Mouse (Mus musculus) heart, postnatal 36 days (tissue): ENCODE data around the gene Rnf141. TPM values are rescaled to one million over a fixed set of nuclear protein-coding genes. Genes with fewer than 3 reads are reported as not detected.

Experiments used
- DNase-seq, 2 experiments: peaks; one replicate each; pipeline ENCODE4 v3.0.0; 2021 to 2022
- intact Hi-C: fragments of 180-260 bp; cut with DNase I; formaldehyde crosslinking; loops from one replicate; pipeline ENCODE4 v1.15.1; 2025
- microRNA-seq, 2 experiments: library from miRNA; unstranded; fragments of <30 nt; microRNA quantifications; one replicate each; pipeline ENCODE4 v1.2.0; 2021; ENCODE audit warnings: borderline number of aligned reads in 2 of 2
- total RNA-seq, 2 experiments: library from RNA; stranded (reverse); gene quantifications; 2 replicates each; pipeline ENCODE4 v1.2.3; 2021

The Rnf141 gene
- total RNA-seq, 2 experiments from 2014 or later = 36.5 to 38.1 TPM

GRCm38 (mm10) chr7:110773204-110774002 is 70.9 kb downstream of the Rnf141 start:
- peak; percentile 70 to 76 for DNase-seq
- intact Hi-C loops = no loop called here

GRCm38 (mm10) chr7:110772343-110772742 is 71.9 kb downstream of the Rnf141 start:
- intact Hi-C loops = no loop called here
- no peak for DNase-seq

- no peak for DNase-seq
- intact Hi-C loops = no loop called here
Observed at GRCm38 (mm10) chr7:110770949-110771348, 73.3 kb downstream of the Rnf141 start.

DNA sequence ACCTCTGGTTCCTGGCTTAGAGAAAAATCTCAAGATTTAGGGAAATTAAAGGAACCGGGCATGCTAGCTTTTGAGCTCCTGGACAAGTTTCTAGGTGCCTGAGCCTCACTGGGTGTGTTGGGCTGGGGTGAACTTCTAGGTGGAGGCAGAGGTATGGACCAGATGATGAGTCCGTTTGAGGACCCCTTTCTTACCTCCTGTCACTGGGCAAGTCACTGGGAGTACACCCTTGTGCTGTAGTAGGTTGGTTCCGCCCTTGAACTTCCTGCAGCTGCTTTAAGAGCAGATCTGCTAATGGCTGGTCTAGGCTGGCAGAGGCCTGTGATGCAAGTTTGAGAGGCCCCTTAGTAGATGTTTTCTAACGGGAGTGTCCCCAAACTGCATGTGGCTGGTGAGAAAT is 75.2 kb downstream of the Rnf141 start:
- intact Hi-C loops = loop anchor here (2.0 kb wide), 2 partner anchors 16 to 32 kb away; no protein-coding TSS in a partner anchor
- DNase-seq = peak; percentile 49 to 57

GRCm38 (mm10) chr7:110768451-110769064 is 75.7 kb downstream of the Rnf141 start:
- intact Hi-C loops = loop anchor here (2.0 kb wide), 2 partner anchors 16 to 32 kb away; no protein-coding TSS in a partner anchor
- peak; percentile 60 to 74 for DNase-seq

- DNase-seq = peak in 1 of 2 experiments; percentile 48
Observed at GRCm38 (mm10) chr7:110768001-110768400, 76.3 kb downstream of the Rnf141 start, which contains the start of gene Ampd3. TSS of gene Ampd3 (plus strand) at chr7:110768206.

DNA sequence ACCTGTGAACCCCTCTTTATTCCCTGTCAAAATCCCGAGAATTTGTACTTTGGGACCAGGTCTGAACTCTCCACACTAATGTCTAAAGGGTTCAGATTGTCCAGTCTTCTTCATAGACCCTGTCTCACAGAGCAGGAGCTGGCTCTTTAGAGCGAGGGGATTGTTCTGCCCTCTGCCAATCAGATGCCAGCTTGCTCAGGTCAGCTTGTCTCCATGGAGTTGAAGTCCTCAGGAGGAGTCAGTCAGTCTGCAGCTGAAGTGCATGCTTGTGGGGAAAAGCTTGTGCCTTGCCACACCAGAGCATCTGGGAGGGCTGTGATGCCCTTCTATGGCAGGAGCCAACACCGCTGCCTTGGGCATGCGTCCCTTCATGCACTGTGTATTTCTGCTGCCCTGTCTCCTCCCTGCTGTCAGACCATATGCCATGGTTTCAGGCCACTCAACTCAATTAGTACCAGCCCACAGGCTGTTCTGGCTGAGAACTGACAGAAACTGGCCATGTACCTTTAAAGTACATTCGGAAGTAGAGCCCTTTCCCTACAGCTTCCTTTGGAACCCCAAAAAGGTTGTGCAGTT is 81.6 kb downstream of the Rnf141 start:
- intact Hi-C loops = no loop called here
- no peak for DNase-seq

More at GRCm38 (mm10) chr7:110768001-110768400, 76.3 kb downstream of the Rnf141 start, which contains the start of gene Ampd3:
- intact Hi-C loops = loop anchor here (2.0 kb wide), 2 partner anchors 17 to 33 kb away; no protein-coding TSS in a partner anchor

- intact Hi-C loops = no loop called here
- no peak for DNase-seq
Observed at GRCm38 (mm10) chr7:110756440-110756839, 87.8 kb downstream of the Rnf141 start.

DNA sequence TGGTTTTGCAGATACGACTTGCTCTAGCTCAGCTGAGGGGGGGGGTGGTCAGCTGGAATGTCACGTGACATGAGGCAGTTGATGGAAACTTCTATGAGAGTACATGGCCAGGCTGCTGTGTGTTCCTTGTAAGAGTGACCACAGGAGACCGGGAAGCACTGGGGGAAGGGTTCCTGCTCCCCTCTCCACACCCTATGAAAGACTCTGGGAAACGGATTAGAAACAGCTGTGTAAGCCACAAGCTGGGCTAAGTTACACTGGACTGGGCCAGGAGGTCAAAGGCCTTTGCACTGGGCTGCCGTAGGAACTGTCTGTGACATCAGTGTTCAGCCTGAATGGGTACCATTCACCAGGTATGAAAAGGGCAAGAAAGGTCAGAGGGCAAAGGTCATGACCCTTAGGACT is 90.3 kb downstream of the Rnf141 start:
- intact Hi-C loops = no loop called here
- no peak for DNase-seq

DNA sequence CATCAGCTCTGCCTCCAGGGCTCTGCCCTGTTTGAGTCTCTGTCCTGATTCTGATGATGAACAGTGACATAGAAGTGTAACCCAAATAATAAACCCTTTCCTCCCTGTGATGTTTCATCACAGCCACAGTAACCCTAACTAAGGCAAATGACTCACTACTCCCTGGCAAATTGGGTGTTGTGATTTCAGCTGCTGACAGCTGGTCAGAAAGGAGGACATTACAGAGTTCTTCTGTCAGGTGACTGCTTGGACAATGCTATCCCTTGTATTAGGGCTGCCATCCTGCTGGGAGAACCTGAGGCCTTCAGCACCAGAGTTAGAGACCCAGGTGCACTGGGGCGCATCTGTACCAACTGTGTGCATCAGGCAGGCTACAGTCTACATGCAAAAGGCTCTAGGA is 90.9 kb downstream of the Rnf141 start:
- intact Hi-C loops = no loop called here
- no peak for DNase-seq

DNA sequence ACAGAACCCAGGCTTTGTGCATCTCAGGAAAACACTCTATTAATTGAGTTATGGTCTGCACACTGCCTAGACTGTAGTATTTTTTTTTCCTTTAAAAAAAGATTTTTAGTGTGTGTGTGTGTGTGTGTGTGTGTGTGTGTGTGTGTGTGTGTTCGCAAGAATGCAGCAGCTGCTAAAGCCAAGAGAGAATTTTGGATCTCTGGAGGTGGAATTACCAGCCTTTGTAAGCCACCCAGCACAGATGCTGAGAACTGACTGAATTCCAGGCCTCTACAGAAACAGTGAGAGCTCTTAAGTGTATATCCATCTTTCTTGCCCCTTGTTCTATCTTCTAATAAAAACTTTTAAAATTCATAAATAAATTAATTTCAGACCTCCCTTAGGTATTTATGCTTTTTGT is 92.6 kb downstream of the Rnf141 start:
- DNase-seq = no peak
- intact Hi-C loops = no loop called here

GRCm38 (mm10) chr7:110750834-110751233 is 93.4 kb downstream of the Rnf141 start:
- no peak for DNase-seq
- intact Hi-C loops = no loop called here

Small RNA genes lying within 50 kb of the gene (microRNA-seq; reads per million reads assigned to microRNA genes)
- 0 to 1.3 reads per million in 2 experiments for gene Gm47282

Other genes starting within 250 kb of the Rnf141 start
- gene Sbf2, start 229.5 kb downstream of the Rnf141 start, total RNA-seq = 10 to 100 TPM; 52.6 to 54.1 TPM
- 10 to 100 TPM in 1 of 2 experiments, 1 to 10 TPM in 1; 8.3 to 10.2 TPM for gene Adm, start 216.8 kb downstream of the Rnf141 start, total RNA-seq
- 10 to 100 TPM; 31.5 to 45.8 TPM for gene Ampd3, start 76.3 kb downstream of the Rnf141 start, total RNA-seq
- gene Lyve1, start 18.8 kb upstream of the Rnf141 start, total RNA-seq = 10 to 100 TPM; 14.1 to 28.1 TPM
- gene Mrvi1, start 138.0 kb upstream of the Rnf141 start, total RNA-seq = 10 to 100 TPM; 13.4 to 15.8 TPM
- gene Ctr9, start 184.5 kb upstream of the Rnf141 start, total RNA-seq = 10 to 100 TPM; 17.1 to 18.9 TPM
- gene Eif4g2, start 238.6 kb upstream of the Rnf141 start, total RNA-seq = 1,000 to 10,000 TPM; 1,008 to 1,028 TPM